Mouse (Mus musculus) embryonic fibroblast, embryonic 13.5 days (primary cell): ENCODE data around the gene Vrk2. TPM values are rescaled to one million over a fixed set of nuclear protein-coding genes. Genes with fewer than 3 reads are reported as not detected.

Experiments used
- H3K27ac ChIP-seq: 2 replicates; pipeline ENCODE4 v1.5.1; 2012; ENCODE audit warnings: low read length, control low read depth, inconsistent platforms; ENCODE audit not compliant: insufficient read depth
- H3K4me1 ChIP-seq: 2 replicates; pipeline ENCODE4 v1.6.1; 2011; ENCODE audit warnings: low read length; ENCODE audit not compliant: control insufficient read depth, insufficient read depth
- H3K4me3 ChIP-seq: 2 replicates; pipeline ENCODE4 v1.5.1; 2011; ENCODE audit warnings: mild to moderate bottlenecking, control low read depth, low read length; ENCODE audit not compliant: insufficient read depth
- CTCF ChIP-seq: IDR thresholded peaks from 2 replicates; pipeline ENCODE4 v1.5.1; 2011; ENCODE audit warnings: mild to moderate bottlenecking, control low read depth, low read length, moderate library complexity, borderline replicate concordance; ENCODE audit not compliant: insufficient read depth
- POLR2A ChIP-seq: IDR thresholded peaks from 2 replicates; pipeline ENCODE4 v1.6.1; 2011; ENCODE audit warnings: low read depth, mild to moderate bottlenecking, control low read depth, low read length, moderate library complexity
- polyA plus RNA-seq: library from polyadenylated mRNA; stranded (reverse); fragments of >200 nt; gene quantifications from 2 replicates; pipeline ENCODE4 v1.2.4, GENCODE M21; 2011; ENCODE audit warnings: low read depth; ENCODE audit not compliant: missing spikeins, insufficient read length

The Vrk2 gene
- polyA plus RNA-seq, 1 experiment: 23.1 TPM

DNA sequence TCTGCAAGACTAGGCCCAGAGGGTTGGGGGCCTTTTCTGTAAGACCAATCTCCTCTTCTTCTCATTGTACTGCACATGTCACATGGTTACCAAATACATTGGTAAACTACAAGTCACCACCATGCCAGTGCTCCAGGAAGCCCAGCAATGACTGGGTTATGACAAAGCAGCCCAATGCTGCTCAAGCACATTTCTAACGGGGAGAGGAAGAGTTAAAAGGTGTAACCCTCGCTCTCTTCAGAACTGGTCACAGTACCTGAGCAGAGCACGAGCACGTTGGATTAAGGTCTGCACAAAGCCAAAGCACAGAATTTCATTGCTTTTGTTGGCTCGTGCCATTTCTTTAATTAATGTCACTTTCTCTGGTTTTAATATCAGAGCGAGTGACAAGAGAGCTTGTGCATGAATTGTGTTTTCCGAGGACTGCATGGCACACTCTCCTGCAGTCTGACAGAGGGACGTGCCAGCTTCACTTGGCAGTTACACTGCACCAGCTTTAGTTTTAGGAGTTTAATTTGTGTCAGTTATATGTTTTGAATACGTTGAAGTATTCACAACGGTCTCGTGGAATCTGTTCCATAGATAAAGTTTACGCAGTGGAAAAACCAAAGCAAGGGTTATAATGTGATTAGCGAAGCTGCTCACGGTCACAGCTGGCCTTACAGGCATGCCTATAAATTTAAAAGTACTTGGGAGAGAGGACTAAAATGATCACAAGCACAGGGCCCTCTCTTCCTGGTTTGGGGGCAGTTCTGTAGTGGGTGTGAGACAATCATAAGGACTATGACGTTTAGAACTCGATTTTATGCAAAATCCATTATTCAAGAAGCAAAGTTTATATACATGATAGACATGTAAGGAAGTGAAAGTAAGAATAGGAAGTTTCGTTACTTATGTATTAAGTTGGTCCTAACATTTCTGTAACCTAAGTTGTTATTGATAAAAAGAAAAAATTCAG lies 8.1 kb downstream of the Vrk2 start:
- TF ChIP-seq POLR2A (no peak), CTCF (no peak)
- Histone ChIP-seq H3K4me3 (no peak overlapping the region), H3K4me1 (no peaks in the 10 kb centered on the region), H3K27ac (no peak overlapping the region)

DNA sequence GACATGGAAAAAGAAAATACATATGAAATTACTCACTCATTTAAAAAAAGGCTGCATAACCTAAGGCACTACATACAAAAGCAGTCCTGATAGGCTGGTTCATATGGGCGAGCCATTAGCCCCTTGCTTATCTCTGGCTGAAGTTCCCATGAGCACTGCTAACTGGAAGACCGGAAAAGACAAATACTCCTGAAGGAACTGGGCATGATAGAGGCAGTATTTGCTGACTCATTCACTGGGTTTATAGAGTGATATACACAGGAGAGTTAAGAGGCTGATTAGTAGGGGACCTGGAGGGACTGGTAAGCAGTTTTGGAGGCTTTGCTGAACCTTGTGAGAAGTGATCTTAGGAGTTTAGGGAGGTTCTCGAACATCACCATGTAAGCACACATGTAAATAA lies 42.2 kb downstream of the Vrk2 start:
- Histone ChIP-seq H3K27ac (no peak overlapping the region), H3K4me1 (no peaks in the 10 kb centered on the region), H3K4me3 (no peak overlapping the region)
- TF ChIP-seq CTCF: no peak

DNA sequence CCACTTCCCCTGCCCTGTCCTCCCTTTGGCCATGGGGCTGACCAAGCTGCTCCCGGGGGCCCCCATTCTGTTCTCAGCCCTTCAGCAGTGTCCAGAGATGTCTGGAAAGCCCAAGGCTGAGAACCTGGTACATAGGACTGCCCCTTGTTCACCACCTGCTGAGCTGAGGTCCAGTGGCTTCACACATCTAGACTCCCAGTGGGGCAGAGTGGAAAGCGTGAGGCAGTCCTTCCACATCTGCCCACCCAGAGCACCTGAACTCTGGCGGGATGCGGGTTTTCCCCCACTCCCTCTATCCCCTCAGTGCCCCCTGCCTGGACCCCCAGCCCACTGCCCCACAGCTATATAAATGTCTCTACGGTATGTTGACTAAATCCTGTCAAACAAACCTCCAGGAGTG lies 56.0 kb downstream of the Vrk2 start:
- H3K4me3 ChIP-seq: no peak overlapping the region
- H3K27ac ChIP-seq: no peak overlapping the region
- no peaks in the 10 kb centered on the region for H3K4me1 ChIP-seq
- TF ChIP-seq CTCF: no peak
- TF ChIP-seq POLR2A: no peak

DNA sequence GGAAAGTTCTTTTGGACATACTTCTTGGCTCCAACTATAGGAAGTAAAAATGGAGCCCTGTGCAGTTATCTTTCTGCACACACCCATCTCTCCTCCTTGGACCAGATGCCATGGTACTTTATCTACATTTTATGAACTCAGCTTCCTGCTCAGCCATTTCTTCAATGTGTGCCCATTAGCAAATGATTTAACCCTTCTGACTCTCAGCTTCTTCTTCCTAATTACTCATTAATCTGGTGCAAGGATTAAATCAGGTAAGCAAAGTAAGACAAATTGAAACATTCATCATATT lies 60.0 kb downstream of the Vrk2 start:
- Histone ChIP-seq H3K27ac (no peak overlapping the region), H3K4me3 (no peak overlapping the region)
- TF ChIP-seq POLR2A: no peak
- no peak for TF ChIP-seq CTCF

DNA sequence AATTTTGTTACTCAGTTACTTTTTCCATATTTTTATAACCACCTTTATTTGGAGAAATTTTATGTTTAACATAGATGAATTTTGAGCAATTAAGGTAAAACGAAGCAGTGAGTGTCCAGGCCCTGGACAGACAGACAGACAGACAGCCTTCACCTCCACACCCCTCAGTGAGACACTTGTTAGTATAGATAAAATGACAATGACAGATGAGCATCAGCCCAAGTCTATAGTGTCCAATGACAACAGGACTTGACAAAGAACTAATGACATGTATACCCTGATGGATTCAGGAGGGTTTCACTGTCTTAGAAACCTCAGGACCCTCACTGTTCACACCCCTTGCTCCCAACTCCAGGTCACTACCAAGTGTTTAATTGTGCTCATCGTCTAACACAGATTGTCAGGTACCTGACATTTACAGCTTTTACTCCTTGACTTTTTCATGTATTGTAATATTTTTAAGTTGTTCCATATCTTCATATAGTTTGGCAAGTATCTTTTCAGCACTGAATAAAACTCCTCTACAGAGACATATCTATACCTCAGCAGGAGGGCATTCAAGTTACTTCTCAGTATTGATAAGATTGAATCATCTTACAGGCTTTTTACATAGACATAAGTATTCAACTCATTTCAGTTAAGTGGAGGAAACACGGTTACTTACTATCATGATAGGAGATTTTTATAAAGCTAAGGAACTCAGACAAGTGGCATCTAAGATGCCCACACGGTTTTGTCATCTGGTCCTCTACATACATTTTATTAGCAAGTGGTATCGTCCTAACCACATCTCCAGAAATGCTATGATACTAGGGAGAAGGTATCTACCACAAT lies 60.6 kb downstream of the Vrk2 start:
- no peak for TF ChIP-seq CTCF
- TF ChIP-seq POLR2A: no peak
- Histone ChIP-seq H3K4me1 (no peaks in the 10 kb centered on the region), H3K27ac (no peak overlapping the region), H3K4me3 (no peak overlapping the region)

More for the DNA sequence above, 60.0 kb downstream of the Vrk2 start:
- no peaks in the 10 kb centered on the region for H3K4me1 ChIP-seq

DNA sequence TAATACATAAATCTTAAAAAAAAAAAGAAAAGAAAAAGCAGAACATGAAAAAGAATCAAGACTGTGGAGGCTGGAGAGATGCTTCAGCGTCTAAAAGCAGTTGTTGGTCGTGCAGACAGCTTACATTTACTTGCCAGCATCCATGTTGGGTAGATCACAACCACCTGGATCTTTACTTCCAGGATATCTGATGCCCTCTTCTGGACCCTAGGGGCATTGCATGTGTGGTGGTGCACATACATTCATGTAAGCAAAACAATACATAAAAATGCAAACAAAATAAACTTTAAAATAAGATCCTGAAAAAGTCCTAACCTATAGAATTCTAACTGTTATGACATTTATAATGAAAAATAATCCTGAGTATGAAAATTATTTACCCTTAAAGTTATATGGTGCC lies 66.9 kb downstream of the Vrk2 start:
- H3K4me3 ChIP-seq: no peak overlapping the region
- no peak for TF ChIP-seq CTCF
- TF ChIP-seq POLR2A: no peak
- no peaks in the 10 kb centered on the region for H3K4me1 ChIP-seq

DNA sequence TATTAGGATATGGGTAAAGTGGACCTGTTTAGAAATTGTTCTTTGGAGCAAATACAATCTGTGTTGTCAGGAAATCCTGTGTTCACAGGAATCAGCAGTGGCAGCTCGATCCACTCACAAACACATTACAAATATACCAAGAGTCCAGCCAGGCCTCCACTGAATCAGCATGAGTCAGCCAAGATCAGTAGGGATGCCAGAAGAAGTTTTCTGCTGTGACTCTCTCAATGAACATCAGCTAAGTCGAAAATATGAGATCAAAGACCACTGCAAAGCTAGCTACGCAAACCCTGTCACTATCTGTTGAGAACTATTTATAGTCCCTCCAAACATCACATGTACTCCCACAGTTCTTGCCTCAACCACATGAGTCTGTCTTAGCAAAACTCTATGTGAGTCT lies 74.8 kb downstream of the Vrk2 start:
- Histone ChIP-seq H3K4me3 (no peak overlapping the region), H3K27ac (peak overlapping the region; percentile 65; the same call in 1 of the 2 replicates)
- TF ChIP-seq CTCF (no peak), POLR2A (no peak)

More for the DNA sequence above, 66.9 kb downstream of the Vrk2 start:
- no peak overlapping the region for H3K27ac ChIP-seq

DNA sequence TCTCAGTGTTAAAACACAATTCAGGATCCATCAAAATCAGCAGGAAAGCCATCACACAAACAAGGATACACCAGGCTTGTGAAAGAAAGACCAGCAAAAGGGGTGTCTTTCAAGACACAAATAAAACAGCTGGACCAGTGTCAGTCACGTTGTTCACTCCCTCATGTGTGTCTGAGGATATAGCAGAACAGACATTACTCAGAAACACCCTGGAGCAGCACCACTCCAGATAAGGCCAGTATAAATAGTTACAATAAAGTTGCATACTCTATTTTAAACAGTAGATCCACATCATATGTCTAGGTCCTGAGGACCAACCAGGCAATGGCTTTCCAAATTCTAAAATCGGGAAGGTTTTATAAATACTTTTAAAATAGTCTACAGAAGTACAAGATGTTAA lies 77.7 kb downstream of the Vrk2 start:
- Histone ChIP-seq H3K27ac (no peak overlapping the region), H3K4me1 (peaks cover 4% of the 10 kb centered on the region; the same call in 1 of the 2 replicates), H3K4me3 (no peak overlapping the region)
- TF ChIP-seq POLR2A (no peak), CTCF (no peak)

More for the DNA sequence above, 74.8 kb downstream of the Vrk2 start:
- peaks cover 4% of the 10 kb centered on the region; the same call in 1 of the 2 replicates for H3K4me1 ChIP-seq

DNA sequence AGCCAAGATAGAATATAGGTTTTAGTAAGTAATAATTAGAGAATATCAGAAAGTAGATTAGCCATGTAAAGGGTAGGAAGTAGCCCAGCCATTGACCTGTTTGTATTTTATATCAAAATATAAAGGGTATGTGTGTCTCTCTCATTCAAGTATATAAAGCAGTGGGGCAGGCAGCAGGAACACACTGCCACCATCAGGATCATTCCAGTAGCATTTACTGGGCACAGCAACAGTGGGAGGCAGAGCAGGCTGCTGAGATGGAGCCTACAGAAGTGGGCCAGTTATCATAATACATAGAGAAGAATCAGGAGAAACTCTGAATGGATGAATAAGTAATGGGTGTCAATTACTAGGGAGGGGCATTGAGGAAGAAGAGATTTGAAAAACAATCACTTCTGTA lies 80.1 kb downstream of the Vrk2 start:
- no peak overlapping the region for H3K4me3 ChIP-seq
- no peak overlapping the region for H3K27ac ChIP-seq
- H3K4me1 ChIP-seq: no peaks in the 10 kb centered on the region
- TF ChIP-seq POLR2A (no peak), CTCF (no peak; the same call in 1 of the 2 replicates)

DNA sequence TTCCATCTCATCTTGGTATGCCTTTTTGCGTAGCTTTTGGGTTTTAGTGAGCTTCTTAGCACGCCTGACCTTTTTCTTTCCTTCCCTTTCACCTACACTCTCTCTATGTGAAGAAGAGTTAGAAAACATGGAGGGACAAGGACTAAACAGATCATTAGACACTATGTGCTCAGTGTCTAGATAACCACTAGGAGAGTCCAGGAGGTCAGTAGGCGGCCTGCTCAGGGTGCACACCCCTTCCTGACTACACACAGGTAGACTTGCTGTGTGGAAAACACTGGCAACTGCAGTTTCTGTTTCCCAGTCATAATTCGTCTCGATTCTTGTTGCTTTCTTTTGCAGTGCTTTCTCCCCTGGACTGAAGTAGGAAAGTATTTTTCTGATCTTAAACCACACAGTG lies 97.8 kb downstream of the Vrk2 start:
- Histone ChIP-seq H3K4me3 (no peak overlapping the region), H3K27ac (no peak overlapping the region), H3K4me1 (no peaks in the 10 kb centered on the region)
- no peak for TF ChIP-seq CTCF
- no peak for TF ChIP-seq POLR2A
